Mouse (Mus musculus) myocyte (in vitro differentiated cells): ENCODE results near the gene Atf7. TPM values are rescaled to one million over a fixed set of nuclear protein-coding genes. Genes with fewer than 3 reads are reported as not detected.
A peak's percentile ranks its signal among the peaks of the same experiment; 100 is the strongest.

Source experiments
- H3K27me3 ChIP-seq: one replicate; pipeline ENCODE4 v1.6.1; 2011; ENCODE audit not compliant: control insufficient read depth, insufficient read depth, insufficient read length
- H3K36me3 ChIP-seq: one replicate; pipeline ENCODE4 v1.6.1; 2011; ENCODE audit not compliant: control insufficient read depth, insufficient read depth
- H3K4me2 ChIP-seq: one replicate; pipeline ENCODE4 v1.6.1; 2011; ENCODE audit warnings: low read depth, control low read depth
- H3K4me3 ChIP-seq: one replicate; pipeline ENCODE4 v1.5.1; 2011; ENCODE audit warnings: mild to moderate bottlenecking, control low read depth, moderate library complexity
- H3K79me2 ChIP-seq: one replicate; pipeline ENCODE4 v1.6.1; 2011; ENCODE audit not compliant: control insufficient read depth, insufficient read depth
- H3ac ChIP-seq: one replicate; pipeline ENCODE4 v1.6.1; 2011; ENCODE audit not compliant: control insufficient read depth, insufficient read length
- CEBPB ChIP-seq: IDR thresholded peaks from 2 replicates; pipeline ENCODE4 v1.6.1; 2011; ENCODE audit warnings: mild to moderate bottlenecking, moderate library complexity; ENCODE audit not compliant: poor library complexity, insufficient read depth, severe bottlenecking
- E2F4 ChIP-seq: IDR thresholded peaks from one replicate; pipeline ENCODE4 v1.6.1; 2011; ENCODE audit warnings: mild to moderate bottlenecking, control low read depth, moderate library complexity; ENCODE audit not compliant: insufficient read depth
- MAX ChIP-seq: IDR thresholded peaks from one replicate; pipeline ENCODE4 v1.6.1; 2011; ENCODE audit warnings: low read depth, mild to moderate bottlenecking, control low read depth
- MYOD1 ChIP-seq, 3 experiments: IDR thresholded peaks; one replicate each; pipeline ENCODE4 v1.6.1; 2011; ENCODE audit warnings: control low read depth in 2 of 3, low read depth in 2 of 3, mild to moderate bottlenecking in 2 of 3, moderate library complexity in 1 of 3; ENCODE audit not compliant: insufficient read length in 2 of 3, control insufficient read depth in 1 of 3
- MYOG ChIP-seq, 3 experiments: IDR thresholded peaks; one replicate each; pipeline ENCODE4 v1.6.1; 2011; ENCODE audit warnings: control low read depth in 2 of 3, low read depth in 2 of 3, mild to moderate bottlenecking in 2 of 3; ENCODE audit not compliant: insufficient read length in 2 of 3, control insufficient read depth in 1 of 3, insufficient read depth in 1 of 3
- POLR2A ChIP-seq: IDR thresholded peaks from one replicate; pipeline ENCODE4 v1.6.1; 2011; ENCODE audit warnings: low read depth, mild to moderate bottlenecking, control low read depth, moderate library complexity; ENCODE audit not compliant: insufficient read length
- POLR2AphosphoS2 ChIP-seq: IDR thresholded peaks from one replicate; pipeline ENCODE4 v1.6.1; 2011; ENCODE audit warnings: low read depth, control low read depth; ENCODE audit not compliant: insufficient read length
- REST ChIP-seq: IDR thresholded peaks from one replicate; pipeline ENCODE4 v1.6.1; 2011; ENCODE audit warnings: mild to moderate bottlenecking, control low read depth, moderate library complexity; ENCODE audit not compliant: insufficient read depth, insufficient read length
- SRF ChIP-seq: IDR thresholded peaks from one replicate; pipeline ENCODE4 v1.6.1; 2011; ENCODE audit warnings: low read depth; ENCODE audit not compliant: control insufficient read depth, insufficient read length
- TCF12 ChIP-seq: IDR thresholded peaks from one replicate; pipeline ENCODE4 v1.6.1; 2011; ENCODE audit warnings: mild to moderate bottlenecking, control low read depth; ENCODE audit not compliant: poor library complexity, insufficient read depth, severe bottlenecking
- TCF3 ChIP-seq: IDR thresholded peaks from one replicate; pipeline ENCODE4 v1.6.1; 2011; ENCODE audit warnings: low read depth, control low read depth; ENCODE audit not compliant: insufficient read length
- USF1 ChIP-seq: IDR thresholded peaks from one replicate; pipeline ENCODE4 v1.6.1; 2011; ENCODE audit warnings: low read depth, mild to moderate bottlenecking, control low read depth, moderate library complexity
- polyA plus RNA-seq: library from polyadenylated mRNA; unstranded; fragments of >200 nt; fragmentation: generic; extraction: Trizol; gene quantifications from one replicate; pipeline ENCODE4 v1.2.1, GENCODE M21; 2012; ENCODE audit warnings: missing spikeins

Atf7 gene
- polyA plus RNA-seq, 1 experiment: 33.7 TPM

DNA sequence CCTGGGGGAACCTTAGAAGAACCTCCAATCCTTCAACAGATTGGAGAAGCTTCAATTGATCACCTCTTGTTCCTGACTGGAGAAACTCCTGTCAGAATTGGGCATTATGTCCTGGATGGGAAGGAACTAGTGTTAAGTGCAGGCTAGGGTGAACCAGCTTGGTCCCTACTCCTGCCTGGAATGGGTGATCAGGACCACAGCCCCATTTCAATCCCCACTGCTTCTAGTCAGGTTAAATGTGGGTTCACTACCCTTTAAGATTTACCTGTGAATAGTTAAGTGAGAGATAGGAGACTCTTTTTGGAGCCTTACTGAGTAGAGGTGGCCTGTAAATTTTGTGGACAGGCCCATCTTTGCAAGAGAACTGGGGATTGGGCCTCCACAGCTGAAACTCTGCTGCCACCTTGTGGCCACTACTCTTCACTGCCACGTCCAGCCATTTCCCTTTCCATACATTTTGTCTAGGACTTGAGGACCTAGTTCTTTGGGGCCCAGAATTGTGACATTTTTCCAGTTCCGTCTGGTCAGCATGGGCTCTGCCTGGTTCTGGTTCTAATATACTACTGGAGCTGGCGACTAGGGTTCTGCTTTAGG, 100.3 kb downstream of the Atf7 start, which contains the start of gene Npff:
Gene Npff (minus strand): TSS at position 51 of the 594 bp plus-strand sequence.
- Histone ChIP-seq H3K79me2 (peaks cover 16% of the 10 kb centered on the region), H3K27me3 (no peaks in the 10 kb centered on the region), H3ac (no peak within 1 kb of the TSS), H3K36me3 (peaks cover 45% of the 10 kb centered on the region), H3K4me2 (no peak within 1 kb of the TSS), H3K4me3 (no peak within 1 kb of the TSS)
- peak; percentile 46 for TF ChIP-seq POLR2AphosphoS2
- no peak for TF ChIP-seq USF1

DNA sequence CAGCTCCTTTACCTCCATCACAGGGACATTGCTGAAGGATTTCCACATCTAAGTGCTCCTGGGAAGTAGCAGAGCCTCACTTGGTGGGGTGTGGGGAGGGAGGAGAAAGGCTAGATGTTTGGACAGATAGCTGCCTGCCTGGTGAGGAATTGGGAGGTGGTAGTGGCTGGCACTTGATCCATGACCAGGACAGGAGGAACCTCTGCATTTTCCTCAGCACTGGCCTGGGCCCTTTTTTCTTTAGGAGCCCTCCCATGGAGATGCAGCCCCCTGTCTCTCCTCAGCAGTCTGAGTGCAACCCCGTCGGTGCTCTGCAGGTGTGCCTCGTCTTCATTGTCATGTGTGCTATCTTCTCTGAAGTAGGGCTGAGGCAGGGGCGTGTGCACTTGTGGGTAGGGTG, 103.8 kb downstream of the Atf7 start:
- TF ChIP-seq POLR2A: no peak
- TF ChIP-seq MYOG (IDR thresholded peaks at IDR 0.05; ENCODE audit: control insufficient read depth in 1 of 3, insufficient read depth in 1 of 3, insufficient read length in 2 of 3, low read depth in 2 of 3): no peak
- TF ChIP-seq CEBPB: no peak
- TF ChIP-seq TCF3: no peak
- TF ChIP-seq MAX: no peak
- no peak for TF ChIP-seq E2F4
- Histone ChIP-seq H3K4me2 (no peak overlapping the region), H3K4me3 (no peak overlapping the region), H3K27me3 (no peaks in the 10 kb centered on the region), H3ac (no peak overlapping the region), H3K79me2 (peaks cover 29% of the 10 kb centered on the region), H3K36me3 (peaks cover 20% of the 10 kb centered on the region)

DNA sequence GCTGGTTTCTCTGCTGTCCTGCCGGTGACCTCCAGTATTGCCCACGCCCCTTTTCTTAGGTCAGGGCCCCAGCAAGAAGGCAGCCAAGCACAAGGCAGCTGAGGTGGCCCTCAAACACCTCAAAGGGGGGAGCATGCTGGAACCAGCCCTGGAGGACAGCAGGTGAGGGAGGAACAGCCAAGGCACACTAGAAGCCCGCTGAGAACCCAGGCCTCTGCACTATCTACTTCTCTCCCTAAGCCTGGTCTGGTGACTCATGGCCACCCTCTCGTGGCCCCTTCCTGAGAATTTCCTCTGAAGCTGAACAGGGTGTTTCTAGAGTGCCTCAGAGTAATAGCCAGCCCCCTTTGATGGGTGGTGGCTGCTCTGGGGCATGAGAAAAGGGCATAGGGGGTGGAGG, 104.8 kb downstream of the Atf7 start:
- H3K4me2 ChIP-seq: peak overlapping the region; percentile 94
- no peak overlapping the region for H3ac ChIP-seq
- no peak overlapping the region for H3K4me3 ChIP-seq
- peaks cover 29% of the 10 kb centered on the region for H3K79me2 ChIP-seq
- TF ChIP-seq REST: no peak
- TF ChIP-seq MYOG (IDR thresholded peaks at IDR 0.05; ENCODE audit: control insufficient read depth in 1 of 3, insufficient read depth in 1 of 3, insufficient read length in 2 of 3, low read depth in 2 of 3): no peak
- no peak for TF ChIP-seq POLR2A
- TF ChIP-seq TCF3: no peak
- TF ChIP-seq MYOD1 (IDR thresholded peaks at IDR 0.05; ENCODE audit: control insufficient read depth in 1 of 3, insufficient read length in 2 of 3, low read depth in 2 of 3): no peak
- no peak for TF ChIP-seq MAX
- TF ChIP-seq TCF12: no peak
- no peak for TF ChIP-seq USF1
- no peak for TF ChIP-seq SRF
- no peak for TF ChIP-seq POLR2AphosphoS2
- no peak for TF ChIP-seq CEBPB
- no peak for TF ChIP-seq E2F4
- H3K36me3 ChIP-seq: peaks cover 12% of the 10 kb centered on the region
- no peaks in the 10 kb centered on the region for H3K27me3 ChIP-seq

DNA sequence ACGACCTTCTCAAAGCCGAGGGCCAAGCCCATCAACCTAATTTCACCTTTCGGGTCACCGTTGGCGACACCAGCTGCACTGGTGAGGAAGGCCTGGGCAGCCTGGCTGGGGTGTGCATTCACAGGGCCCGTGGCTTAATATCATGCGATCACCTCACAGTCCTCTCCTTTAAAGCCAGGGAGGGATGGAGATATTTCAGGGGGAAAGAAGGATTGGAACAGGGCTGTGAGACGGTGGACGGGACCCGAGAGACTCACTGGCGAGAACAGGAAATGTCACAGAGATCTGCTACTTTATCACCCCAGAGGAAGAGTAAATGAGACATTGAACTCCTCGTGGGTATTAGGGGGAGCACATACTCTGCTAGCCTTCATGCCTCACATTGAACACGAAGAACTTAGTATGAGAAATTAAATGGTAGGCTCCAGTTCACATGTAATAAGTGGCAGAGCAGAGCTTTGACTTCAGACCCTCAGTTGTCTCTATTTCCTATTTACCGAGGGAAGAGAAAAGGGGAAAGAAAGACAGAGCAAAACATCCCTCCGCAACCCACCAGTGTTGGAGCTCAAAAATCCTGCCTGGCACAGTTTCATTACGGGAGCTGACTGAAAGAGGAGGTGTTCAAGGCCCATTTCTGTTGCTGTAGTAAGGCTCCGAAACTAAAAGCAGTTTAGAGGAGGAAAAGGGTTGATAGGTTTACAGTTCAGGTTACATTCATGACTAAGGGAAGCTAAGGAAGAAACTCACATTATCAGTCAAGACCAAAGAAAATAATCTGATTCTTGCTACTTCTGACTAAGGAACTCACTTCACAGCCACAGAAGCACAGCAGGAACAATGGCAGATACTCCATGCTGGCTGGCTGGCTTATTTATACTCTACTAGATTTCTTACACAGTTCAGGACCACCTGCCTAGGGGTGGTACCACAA, 105.8 kb downstream of the Atf7 start:
- TF ChIP-seq POLR2AphosphoS2 (no peak), CEBPB (no peak), MYOG (IDR thresholded peaks at IDR 0.05; ENCODE audit: control insufficient read depth in 1 of 3, insufficient read depth in 1 of 3, insufficient read length in 2 of 3, low read depth in 2 of 3) (no peak), MAX (no peak)
- no peaks in the 10 kb centered on the region for H3K27me3 ChIP-seq
- H3ac ChIP-seq: peak overlapping the region; percentile 37
- H3K4me2 ChIP-seq: peak overlapping the region; percentile 94
- peaks cover 29% of the 10 kb centered on the region for H3K79me2 ChIP-seq
- H3K36me3 ChIP-seq: peaks cover 10% of the 10 kb centered on the region
- peak overlapping the region; percentile 56 for H3K4me3 ChIP-seq

DNA sequence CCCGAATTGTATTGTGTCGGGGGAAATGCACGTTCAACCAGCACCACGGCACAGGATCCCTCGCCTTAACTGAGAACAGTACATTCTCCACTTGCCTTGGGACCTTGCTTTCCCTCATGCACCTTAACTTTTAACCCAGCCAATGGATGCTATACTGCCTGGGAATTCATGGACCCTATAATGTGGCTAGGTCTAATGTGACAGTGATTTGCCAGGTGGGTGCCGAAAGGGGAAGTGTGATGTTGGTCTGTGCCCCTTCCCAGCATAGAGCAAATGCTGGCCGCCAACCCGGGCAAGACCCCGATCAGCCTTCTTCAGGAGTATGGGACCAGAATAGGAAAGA, 106.4 kb downstream of the Atf7 start:
- Histone ChIP-seq H3K27me3 (no peaks in the 10 kb centered on the region), H3K4me2 (peak overlapping the region; percentile 94), H3K4me3 (peak overlapping the region; percentile 56), H3K79me2 (peaks cover 29% of the 10 kb centered on the region), H3ac (peak overlapping the region; percentile 37), H3K36me3 (peaks cover 10% of the 10 kb centered on the region)
- TF ChIP-seq CEBPB: no peak
- TF ChIP-seq POLR2A: no peak
- TF ChIP-seq MAX: no peak
- no peak for TF ChIP-seq MYOG (IDR thresholded peaks at IDR 0.05; ENCODE audit: control insufficient read depth in 1 of 3, insufficient read depth in 1 of 3, insufficient read length in 2 of 3, low read depth in 2 of 3)
- no peak for TF ChIP-seq E2F4
- TF ChIP-seq POLR2AphosphoS2: no peak
- no peak for TF ChIP-seq REST
- no peak for TF ChIP-seq SRF
- no peak for TF ChIP-seq TCF3
- TF ChIP-seq MYOD1 (IDR thresholded peaks at IDR 0.05; ENCODE audit: control insufficient read depth in 1 of 3, insufficient read length in 2 of 3, low read depth in 2 of 3): no peak
- TF ChIP-seq USF1: no peak
- no peak for TF ChIP-seq TCF12
